Mouse (Mus musculus): ENCODE data around the gene Ptger1. TPM values are rescaled to one million over a fixed set of nuclear protein-coding genes. Genes with fewer than 3 reads are reported as not detected.

The Ptger1 gene
- total RNA-seq, 4 experiments from 2014 or later: 0.77 to 1.4 (median 1.1) TPM

DNA sequence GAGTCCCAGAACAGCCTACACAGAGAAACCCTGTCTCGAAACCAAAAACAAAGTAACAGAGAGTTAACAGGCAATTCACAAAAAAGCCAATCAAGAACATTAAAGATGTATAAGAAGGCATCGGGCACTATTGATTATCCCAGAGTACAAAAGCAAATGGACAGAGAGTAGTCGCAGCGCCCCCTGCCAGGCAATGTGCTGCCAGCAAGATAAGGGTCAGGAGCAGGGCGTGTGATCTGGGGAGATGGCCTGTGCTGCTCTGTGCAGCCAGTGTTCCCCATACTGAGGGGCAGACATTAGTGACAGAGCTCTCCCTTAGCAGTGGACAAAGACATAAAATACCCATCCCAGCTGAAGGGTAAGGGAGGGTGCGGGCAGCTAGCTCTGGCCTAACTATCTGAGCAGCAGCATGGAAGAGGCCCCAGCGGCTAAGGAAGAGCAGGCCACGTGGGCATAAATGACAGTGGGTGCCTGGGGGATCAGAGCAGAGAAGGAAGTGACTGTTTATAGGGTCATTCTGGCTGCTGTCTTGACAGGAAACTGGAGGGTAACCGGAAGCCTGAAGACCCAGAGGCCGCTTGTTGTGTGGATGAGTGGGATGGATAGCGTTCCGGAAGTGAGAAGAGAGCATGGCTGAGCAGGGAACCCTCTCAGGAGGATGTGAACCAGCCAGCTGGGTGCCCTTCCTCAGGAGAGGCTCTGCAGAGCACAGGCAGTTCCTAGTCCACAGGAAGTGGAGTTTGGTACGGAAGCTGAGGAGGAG, 9.8 kb upstream of the Ptger1 start:
- DNase-seq: no peak

DNA sequence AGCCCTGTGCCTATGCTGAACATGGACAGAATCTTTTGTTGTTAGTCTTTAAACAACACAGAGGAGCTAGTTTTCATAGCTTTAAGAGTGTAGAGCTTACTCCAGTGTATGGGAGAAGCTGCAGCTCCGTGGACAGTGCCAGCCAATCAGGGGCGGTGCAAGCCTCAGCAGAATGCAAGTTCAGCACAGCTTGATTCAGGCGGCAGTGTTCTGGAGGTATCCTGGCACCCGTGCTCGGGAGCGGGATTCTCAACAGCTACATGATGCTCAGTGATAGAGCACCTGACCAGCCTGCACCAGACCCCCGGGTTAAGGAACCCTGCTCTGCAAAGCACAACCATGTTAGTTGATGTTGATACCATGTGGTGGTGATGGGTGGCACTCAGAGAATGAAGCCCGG, 5.9 kb upstream of the Ptger1 start:
- DNase-seq: no peak

DNA sequence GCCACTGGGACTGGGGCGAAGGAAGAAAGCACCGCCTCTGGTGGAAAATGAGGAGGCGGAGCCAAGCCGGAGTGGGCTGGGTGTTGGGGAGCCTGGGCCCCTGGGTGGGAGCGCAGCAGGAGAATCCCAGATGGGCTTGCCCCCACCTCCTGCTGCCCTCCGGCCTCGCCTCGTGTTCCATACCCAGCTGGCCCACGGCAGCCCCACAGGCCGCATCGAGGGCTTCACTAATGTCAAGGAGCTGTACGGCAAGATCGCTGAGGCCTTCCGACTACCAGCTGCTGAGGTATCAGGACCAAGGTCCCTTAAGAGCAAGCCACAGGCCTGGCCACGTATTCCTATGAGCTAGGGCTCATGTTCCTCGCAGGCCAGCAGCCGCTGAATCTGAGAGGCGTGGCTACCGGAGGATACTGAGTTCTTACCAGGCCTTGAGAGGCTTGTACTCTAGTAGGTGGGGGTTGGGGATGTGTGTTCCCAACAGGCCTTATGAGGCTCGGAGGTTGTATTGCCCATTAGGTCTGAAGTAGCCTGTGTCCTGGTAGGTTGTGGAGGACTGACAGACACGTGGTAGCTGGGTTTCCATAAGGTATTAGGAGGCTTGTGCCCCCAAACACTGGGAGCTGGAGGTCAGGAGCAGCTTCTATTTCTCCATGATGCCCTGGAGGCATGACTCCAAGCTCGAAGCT, 5.3 kb upstream of the Ptger1 start:
- no peak for DNase-seq

- DNase-seq: peak; percentile 81
These were observed 4.1 kb upstream of the Ptger1 start for GRCm38 (mm10) chr8:83662421-83662826.

DNA sequence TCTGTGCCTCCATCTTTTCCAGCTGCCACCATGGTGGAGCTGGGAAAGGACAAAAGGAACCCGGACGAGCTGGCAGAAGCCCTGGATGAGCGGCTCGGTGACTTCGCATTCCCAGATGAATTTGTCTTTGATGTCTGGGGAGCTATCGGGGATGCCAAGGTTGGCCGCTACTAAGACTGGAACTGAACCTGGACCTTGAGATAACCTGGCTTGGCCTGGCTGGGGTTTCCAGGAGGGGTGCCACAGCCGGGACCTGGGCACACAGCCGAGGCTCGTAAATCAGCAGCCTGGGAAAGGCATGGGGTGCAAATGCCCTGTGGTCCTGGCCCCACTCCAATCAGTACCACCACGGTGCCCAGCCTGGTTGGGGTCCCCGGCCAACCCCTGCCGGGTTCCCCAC, 2.4 kb upstream of the Ptger1 start:
- DNase-seq: peak; percentile 64

DNA sequence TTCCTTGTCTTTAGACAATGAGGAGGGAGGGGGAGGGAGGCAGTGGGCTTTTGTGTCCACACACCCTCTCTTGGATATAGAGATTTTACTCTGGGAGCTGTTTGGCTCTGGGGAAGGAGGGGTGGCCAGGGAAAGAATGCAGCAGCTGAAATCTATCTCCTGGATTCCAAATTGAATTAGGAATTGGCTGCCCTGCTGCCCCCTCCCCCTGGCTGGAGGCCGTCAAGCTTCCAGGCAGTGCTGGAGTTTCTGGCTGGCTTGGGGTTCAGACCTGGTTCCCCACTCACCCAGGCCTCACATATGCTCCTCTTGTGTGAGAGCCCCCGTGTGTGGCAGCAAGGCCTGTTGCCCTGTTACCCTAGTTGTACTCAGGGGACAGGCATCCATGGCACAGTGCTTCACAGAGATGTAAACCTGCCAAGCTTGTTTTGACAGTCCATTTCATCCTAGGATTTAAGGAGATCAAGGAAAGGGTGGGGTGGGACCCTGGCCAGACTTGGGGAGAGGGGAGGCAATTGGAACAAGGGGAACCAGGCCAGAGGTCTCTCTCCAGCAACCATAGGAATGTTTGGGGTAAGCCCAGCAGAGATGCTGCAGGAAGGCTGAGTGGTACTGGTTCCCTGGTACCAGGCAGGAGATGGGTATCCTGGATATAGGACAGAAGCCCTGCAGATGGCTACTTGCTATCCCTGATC, 1.4 kb upstream of the Ptger1 start:
- DNase-seq: no peak

DNA sequence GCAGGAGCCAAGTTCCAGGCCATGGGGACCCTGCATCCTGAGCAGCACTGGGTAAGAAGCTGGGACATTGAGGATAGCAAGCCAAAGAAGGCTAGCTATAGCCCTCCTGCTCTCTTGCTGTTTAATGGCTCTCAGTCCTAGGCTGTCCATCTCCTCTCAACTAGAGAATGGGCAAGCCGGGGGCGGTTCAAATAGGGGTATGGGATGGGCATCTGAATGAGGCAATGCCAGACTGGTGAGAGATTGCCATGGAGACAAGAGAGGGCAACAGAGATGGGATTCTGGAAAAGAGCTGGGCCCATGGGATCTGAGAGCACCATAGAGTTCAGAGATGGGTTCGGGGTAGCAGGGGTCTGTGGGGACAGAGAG, 372 bp downstream of the Ptger1 start:
- DNase-seq: no peak

- DNase-seq: no peak
These were observed 1.0 kb downstream of the Ptger1 start for GRCm38 (mm10) chr8:83667526-83667925.

- DNase-seq: peak; percentile 60
These were observed 1.8 kb downstream of the Ptger1 start for GRCm38 (mm10) chr8:83668010-83668916.

DNA sequence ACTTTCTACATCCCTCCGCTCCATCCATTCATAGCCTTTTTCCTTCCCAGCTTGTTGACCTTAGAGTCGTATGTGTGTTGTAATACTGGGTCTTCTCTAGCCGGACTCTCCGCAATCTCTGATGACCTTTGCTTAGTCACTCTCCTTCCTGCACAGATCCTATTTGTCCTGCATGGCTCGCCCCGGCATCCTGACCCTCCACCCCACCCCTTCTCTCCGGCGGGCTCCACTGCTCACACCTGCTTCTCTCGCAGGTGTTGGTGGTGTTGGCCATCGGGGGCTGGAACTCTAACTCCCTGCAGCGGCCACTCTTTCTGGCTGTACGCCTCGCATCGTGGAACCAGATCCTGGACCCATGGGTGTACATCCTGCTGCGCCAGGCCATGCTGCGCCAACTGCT, 2.5 kb downstream of the Ptger1 start:
- DNase-seq: peak; percentile 33

- no peak for DNase-seq
These were observed 6.5 kb downstream of the Ptger1 start for GRCm38 (mm10) chr8:83672936-83673335.

DNA sequence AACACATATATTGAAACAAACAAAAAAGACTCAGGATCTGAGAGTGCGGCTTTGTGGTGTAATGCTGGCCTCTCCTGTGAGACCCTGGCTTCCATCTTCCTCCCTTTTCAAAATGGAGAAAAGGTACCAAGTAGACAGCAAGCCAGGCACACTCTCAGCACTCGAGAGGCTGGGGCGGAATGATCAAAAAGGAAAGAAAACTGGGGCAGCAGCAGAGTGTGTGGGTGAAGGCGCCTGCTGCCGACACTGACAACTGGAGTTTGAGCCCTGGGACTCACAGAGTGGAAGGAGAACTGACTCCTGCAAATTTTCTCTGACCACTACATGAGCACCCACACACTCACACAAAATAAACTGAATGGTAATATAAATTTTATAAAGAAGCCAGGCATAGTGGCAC, 8.0 kb downstream of the Ptger1 start:
- DNase-seq: no peak

DNA sequence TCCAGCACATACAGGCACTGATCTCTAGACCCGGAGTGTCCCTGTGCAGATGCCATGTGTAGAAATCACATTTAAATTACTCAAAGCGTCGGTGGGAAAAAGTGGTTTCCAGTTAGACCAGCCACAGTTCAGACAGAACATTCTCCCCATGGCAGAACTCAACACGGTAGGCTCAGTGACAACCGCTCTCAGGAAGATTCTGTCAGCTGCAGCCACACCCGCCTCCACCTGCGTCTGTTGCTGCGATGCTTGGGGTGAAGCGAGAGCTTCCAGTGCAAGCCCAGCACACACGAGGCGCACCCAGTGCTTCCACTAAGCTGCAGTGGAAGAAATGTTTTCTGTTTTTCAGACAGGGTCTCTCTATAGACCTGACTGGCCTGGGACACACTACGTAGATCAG, 13.4 kb downstream of the Ptger1 start:
- no peak for DNase-seq

GRCm38 (mm10) chr8:83680603-83681002, 14.1 kb downstream of the Ptger1 start:
- no peak for DNase-seq

DNA sequence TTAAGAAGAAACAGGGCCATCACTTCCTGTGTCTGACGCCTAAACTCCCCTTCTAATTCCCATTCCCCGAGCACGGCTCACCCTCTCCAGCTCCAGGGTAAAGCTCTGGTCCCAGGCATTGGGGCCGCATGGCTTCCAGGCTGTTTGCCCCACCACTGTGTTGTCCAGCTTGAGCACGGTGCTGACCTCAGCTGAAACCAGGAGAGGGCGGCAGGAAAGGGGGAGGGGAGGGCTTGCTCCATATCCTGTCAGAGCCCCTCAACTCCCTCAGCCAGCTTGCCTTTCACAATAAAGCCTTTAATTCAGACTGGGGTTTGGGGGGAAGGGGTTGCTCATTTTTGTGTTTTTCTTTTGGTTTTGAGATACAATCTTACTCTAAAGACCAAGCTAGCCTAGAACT, 14.6 kb downstream of the Ptger1 start:
- DNase-seq: no peak

- no peak for DNase-seq
These were observed 18.0 kb downstream of the Ptger1 start for GRCm38 (mm10) chr8:83684517-83684916.

DNA sequence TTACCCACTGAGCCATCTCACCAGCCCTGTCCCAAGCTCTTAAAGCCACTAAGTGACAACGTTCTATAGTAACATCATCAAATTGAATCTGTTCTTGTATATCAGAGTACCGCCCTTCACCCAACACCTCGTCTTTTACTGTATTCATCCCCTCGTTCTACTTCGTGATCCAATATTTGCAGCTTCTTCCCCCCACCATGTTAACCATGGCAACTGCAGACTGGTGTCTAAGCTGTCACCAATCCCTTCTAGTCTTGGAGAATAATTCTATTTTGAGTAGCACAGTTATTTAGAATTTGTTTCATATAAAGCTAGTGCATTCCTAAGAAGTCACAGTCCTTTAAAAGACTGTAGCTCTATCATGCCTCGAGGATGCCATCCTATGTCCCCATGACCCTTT, 22.8 kb downstream of the Ptger1 start:
- no peak for DNase-seq

DNA sequence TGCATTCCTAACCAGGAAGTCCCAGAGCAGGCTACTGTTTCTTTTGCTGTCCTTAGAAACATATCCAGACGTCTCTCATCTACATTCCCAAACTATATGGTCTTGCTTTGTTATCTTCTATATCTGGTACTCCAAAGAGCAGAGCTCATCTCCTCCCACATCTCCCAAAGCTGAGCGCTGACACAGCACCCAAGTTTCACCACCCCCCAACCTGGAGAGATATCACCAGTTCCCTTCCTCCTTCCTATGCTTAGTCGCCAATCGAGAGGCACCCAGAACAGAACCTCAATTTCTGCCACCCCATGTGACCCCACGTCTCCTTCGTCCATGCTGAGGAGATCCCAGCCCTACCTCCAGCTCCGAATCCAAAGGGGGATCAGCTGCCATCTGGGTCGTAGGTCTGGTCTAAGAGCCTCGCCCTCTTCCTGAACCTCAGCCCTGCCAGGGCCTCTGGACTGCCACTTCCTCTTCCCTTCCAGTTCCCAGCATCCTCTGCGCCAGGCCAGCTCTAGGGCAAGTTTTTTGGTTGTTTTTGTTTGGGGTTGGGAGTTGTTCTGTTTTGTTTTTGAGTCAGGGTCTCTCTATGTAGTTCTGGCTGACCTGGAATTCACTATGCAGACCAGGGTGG, 27.2 kb downstream of the Ptger1 start:
- DNase-seq: no peak

GRCm38 (mm10) chr8:83694369-83695160, 28.1 kb downstream of the Ptger1 start:
- DNase-seq: no peak

DNA sequence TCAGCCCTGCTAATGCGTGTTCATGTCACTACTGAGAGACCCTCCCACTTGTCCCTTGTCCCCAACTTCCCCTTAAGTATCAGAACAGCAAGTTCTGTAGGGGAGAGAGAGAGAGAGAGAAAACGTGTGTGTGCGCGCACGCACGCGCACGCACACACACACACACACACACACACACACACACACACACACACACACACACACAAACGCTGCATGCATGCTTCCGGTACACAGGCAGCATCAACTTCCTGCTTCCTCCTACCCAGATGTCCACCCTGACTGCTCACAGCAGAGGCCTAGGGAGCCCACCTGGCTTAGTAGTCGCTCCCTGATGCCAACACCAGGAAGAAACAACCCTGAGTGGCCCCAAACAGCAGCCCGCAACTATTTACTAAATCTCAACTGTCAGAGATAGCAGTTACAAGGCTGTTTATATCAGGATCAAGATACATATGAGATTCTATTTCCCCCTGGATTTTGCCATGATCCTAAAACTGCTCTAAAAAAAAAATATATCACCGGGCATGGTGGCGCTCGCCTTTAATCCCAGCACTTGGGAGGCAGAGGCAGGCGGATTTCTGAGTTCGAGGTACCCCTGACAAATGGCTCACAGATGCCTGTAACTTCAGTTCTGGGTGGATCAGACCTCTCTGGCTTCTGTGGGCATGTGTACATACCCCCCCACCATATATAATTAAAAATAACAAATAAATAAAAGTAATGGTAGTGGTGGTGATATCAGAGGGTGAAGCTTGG, 29.1 kb downstream of the Ptger1 start:
- no peak for DNase-seq
